Mouse (Mus musculus): ENCODE data around the gene Osbpl9.

The Osbpl9 gene

DNA sequence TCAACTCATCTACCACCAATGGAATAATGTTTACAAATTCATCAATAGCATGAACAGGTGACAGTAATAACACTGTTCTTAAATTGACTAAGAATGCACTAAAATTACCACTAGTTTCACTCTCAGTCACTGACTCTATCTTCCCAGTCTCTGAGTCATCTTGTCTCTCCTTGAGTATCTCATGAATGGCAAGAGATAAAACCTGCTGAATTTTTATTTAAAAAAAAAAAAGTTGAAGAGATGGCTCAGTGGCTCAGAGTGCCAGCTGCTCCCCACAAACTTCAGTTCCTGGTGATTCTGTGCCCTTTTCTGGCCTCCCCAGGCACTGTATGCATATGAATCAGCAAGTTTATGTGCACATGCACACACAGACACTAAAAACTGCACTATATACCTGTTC, 96.8 kb downstream of the Osbpl9 start:
- DNase-seq (ENCODE audit: low read depth, low spot score), result no peak

DNA sequence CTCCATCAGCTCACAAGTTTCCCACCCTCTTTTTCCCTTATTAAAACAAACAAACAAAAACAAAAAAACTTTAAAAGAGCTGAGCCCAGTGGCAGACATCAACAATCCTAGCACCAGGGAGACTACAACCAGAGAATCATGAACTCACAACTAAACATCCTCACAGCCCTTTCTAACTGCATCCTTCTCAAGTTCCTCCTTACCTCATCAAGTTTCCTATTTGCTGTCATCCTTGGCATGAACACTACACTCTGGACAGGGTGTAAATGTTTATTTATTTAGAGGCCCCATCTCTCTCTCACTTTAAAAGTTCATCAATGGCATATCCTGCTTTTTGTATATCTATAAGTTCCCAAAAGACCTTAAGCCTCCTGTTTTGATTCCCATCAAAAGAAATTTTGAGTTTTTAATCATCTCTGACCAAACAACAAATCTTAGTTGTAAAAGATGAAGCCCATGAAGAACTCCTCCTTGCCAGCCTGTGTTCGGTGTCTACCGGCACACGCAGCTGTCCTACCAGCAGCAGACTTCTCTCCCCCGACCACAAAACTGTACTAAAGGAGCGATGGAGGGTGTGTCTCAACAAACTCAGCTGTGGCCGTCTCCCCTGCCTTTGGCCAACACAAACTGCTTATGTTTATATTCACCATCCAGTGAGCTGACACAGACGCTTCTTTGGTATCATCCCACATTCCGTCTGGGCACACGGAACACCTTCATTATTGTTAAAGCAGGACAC, 98.8 kb downstream of the Osbpl9 start:
- no peak for DNase-seq (ENCODE audit: low read depth, low spot score)

DNA sequence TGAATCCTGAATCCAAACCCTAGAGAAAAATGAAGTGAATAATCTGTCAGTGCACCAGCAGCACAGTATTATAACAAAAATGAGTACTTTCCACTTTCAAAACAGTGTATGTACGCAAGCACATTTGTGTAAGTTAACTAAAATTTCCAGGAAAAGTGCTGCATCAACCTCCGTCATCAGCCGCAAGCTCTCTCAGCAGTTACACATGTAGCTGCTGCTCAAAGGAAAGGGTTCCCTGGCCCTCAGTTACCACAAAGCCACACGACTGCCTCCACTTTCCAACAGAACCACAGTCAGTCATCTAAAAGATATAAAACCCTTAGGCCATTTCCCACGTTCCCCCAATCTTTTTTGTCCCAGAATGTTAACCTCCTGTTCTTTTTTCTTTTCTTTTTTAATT, 99.5 kb downstream of the Osbpl9 start:
- no peak for DNase-seq (ENCODE audit: low read depth, low spot score)

DNA sequence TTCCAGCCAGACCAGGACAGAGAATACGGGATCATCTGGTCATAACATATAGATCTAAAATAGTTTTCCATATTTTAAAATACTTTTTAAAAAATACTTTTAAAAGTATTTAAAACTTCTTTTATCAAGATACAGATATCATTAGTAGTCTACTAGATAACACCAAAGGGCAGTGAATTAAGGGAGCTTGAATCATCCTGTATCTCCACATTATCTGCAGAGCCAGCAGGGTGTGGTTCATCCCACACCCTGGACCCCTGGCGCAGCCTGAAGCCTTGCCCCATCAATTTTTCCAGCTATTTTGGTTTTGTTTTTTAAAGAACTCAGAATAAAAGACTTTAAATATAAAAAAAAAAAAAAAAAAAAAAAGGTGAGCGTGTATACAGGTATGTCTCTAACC, 103.2 kb downstream of the Osbpl9 start:
- no peak for DNase-seq (ENCODE audit: low read depth, low spot score)

DNA sequence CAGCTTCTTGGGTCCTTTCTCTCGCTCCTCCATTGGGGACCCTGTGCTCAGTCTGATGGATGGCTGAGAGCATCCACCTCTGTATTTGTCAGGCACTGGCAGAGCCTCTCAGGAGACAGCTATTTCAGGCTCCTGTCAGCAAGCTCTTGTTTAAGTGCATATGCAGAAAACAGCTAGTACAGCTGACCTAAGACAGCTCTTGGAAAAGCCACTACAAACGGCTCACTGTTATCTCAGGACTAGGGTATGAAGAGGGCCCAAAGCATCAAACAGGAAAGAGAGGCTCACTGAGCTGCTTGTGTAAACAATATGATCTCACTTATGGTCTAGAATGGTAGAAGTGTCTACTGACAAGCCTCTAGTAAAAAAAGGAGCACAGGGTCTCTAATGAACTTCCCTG, 107.8 kb downstream of the Osbpl9 start:
- DNase-seq (ENCODE audit: low read depth, low spot score), result no peak

DNA sequence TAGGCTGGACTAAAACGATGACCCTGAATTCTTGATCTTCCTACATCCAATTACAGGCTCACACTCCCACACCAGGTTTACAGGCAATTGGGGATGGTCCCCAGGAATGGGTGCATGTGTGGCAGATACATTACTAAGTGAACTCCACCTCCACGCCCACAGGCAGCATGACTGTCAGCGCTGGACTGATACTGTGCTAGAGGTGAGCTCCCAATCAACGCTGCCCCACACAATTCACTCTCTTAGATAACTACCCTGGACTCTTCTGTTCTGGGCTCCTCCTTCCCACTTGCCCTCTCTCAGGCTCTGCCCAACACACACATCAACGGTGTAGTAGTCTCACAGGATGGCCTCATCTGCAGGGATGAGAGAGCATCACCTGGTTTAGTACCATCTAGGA, 109.7 kb downstream of the Osbpl9 start:
- no peak for DNase-seq (ENCODE audit: low read depth, low spot score)

DNA sequence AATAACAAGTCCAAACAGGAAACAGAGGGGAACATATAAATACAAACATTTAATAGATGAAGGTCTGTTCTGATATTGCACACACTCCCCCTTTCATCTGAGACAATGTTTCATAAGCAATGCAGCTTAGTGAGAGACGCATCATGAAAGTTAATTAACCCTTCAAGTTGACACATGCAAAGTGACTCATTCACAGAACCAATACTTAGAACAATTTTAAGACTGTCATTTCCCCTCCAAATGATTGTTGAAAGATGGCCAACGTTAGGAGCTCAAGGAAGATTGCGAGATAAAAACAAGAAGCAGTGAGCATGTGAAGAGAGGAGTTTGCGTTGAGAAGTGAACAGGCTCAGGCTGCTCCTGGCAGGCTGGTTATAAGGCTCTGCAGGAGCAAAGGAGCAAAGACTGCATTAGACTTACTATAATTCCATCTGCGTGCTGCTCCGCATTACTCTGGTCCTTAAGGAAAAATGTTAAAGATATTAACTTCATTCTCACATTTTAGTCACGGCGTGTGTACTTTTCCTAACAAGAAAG, 110.8 kb downstream of the Osbpl9 start:
- no peak for DNase-seq (ENCODE audit: low read depth, low spot score)

DNA sequence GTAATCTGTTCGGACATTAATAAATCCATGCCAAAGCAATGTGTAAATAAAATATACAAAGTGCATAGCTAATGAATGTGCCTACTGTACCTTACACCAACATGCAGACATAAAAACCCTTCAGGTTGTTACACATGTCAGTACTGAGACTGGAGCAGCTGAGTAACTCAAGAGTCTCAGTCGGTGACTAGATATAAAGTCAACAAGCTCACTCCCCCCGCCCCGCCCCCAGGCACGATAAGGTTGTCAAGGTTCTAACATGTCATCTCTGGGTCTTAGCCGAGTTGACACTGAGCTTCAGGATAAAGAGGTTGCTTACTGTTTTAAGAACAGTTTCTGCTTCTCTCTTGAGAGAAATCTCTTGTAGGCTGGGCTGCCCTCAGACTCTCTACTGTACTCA, 112.1 kb downstream of the Osbpl9 start:
- DNase-seq (ENCODE audit: low read depth, low spot score), result no peak

DNA sequence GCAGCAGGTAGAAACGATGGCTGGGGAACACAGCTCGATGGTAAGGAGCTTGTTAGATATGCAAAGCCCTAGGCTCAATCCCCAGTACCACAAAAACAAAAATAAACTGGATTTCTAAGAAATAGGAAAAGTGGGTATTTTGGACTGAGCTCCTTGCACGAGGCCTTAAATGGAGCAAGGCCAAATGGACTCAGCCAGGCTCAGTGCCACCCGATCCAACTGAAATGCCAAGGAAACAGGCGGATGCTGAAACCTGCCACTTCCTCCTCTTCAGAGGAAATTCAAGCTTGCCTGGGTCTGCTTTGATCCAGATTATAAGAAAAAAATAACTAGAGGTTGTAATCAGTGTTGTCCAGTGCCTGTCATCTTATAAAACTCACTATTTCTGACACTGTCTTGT, 112.9 kb downstream of the Osbpl9 start:
- no peak for DNase-seq (ENCODE audit: low read depth, low spot score)

DNA sequence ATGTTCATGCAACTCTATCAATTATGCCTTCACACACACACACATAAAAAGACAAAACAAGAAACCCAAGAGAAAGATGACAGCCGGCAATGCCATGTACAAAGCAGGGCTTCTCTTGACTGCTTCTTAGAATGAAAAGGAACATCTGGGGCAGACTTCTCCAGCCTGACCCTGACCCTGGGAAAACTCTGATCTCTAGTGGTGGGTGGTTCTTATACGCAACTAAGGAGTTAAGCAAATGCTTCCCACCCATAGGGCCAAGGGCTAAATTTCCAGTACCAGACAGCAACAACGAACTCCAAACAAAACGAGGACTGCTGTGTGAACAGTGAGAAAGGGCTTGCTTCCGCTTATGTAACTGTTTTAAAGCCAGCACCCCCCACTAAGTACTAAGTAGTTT, 122.0 kb downstream of the Osbpl9 start:
- DNase-seq (ENCODE audit: low read depth, low spot score), result no peak

DNA sequence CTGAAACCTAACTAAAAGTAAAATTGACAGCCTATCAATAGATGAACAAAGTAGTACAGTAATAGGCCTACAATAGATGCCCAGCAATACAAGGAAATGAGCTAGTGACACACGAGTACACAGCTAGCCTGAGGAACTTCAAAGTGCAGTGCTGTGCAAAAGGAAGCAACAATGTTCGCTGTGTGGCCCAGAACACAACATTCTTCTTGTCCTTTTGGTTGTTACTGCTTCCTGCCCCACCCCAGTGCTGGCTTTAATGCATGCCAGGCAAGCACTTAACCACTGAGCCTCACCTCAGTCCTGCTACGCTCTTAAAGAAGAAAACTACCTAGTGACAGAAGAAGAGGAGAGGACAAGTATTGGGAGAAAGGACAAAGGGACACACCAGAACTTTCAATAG, 122.4 kb downstream of the Osbpl9 start:
- peak; percentile 45 for DNase-seq (ENCODE audit: low read depth, low spot score)

DNA sequence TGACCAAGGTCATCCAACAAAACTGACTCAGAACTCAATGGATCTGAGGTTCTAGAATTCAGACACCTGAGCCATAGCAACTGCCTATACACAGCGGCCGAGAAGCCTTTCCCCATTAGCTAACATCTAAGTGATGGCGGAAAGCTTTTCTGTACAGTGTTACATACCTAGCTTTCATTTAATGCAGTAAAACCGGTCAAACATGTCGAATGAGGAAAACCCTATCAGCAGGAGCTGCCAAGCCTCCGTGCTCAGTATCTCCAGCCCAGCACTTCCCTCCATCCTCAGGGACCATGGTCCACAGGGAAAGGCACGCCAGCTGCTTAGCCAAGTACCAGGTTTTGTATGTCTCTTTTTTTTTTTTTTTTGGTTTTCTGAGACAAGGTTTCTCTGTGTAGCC, 123.1 kb downstream of the Osbpl9 start:
- no peak for DNase-seq (ENCODE audit: low read depth, low spot score)

DNA sequence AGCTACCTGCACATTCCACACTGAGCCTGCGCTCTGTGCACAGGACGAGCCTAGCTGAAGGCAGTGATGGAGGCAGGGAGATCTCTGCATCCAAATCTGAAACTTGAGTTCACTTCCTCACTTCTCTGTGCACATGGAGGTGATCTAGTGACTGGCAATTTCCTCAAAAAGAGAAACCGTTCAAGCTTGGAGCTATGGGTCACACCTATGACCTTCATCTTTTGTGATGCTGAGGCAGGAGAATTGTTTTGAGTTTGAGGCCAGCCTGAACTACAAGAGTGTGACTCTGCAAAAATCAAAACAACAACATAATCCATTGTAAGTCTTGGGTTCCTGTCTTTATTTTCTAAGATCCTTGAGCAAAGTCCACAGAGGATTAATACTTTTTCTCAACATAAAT, 128.8 kb downstream of the Osbpl9 start:
- DNase-seq (ENCODE audit: low read depth, low spot score), result peak; percentile 89

DNA sequence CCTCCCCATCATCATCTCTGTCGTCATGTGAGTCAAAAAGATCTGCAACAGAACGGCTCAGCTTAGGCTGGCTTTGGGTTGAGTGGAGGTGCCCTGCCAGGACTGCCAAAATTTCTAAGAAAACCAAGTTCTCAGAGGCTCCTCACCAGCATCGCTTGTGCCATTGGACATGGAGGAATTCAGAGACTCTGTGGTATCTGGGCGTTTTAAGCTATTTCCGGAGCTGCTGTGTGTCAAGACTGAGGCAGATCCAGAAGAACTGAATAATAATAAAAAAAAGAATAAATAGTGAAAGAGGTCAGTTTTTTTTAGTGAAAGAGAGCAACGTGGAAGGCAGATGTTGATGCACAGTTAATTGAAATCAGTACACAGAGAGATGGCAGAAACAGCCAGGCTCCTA, 129.2 kb downstream of the Osbpl9 start:
- DNase-seq (ENCODE audit: low read depth, low spot score), result peak; percentile 82

DNA sequence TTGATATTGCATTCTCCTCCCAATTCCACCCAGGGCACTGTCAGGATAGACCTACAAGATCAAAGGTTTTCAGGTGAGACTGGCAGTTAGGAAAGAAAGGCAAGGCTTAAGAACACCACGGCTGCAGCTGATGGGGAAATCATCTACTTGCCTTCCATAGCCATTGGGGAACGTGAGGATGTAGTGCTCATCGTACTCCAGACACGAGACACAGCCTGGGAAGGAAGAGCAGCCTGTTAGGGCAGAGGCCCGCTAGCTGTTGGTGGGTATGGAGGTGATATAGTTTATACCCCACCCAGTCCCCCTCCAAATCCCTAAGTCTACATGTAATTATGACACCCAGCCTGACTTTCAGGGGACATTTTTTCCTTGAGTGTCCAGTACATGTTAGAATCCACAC, 136.4 kb downstream of the Osbpl9 start:
- DNase-seq (ENCODE audit: low read depth, low spot score), result no peak

DNA sequence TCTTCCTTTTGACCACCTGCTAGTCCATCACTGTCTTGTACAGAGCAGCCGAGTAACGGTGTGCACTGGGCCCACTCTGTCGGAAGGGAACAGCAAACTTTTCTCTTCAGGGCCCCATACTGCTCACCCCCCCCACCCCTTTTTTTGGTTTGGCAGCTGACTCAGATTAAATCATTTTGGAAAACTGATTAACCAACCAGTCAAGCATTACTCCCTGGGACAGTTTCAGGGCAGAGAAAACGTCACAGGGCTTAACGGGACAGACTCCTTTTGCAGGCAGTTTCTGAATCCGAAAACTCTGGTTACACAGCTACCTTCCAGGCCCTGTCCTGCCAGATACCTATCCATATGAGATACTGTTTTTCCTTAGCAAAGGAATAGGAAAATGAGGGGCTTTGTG, 137.1 kb downstream of the Osbpl9 start:
- no peak for DNase-seq (ENCODE audit: low read depth, low spot score)

DNA sequence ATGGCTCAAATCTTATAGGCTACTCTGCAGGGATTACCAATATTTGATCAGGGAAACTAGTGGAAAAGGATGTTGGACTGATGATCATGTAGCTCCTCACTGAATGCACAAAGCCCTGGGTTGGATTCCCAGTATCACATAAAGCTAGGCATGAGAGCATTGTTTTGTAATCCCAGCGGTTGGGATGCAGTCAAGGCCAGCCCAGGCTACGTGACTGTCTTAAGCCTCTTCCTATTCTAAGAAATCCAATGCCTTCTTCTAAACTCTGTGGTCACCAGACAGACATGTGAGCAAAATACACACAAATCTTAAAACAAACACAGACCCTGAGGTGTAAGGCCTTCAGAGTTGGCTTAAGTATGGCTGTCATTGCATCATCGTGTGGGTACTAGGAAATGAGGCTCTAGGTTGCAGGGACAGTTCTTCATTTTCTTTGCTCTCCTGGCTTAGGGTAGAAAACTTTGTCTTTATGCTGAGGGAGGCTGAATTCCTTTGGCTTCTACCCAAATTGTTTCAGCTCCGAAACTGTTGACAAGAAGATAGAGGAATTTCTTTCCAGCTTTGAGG, 142.7 kb downstream of the Osbpl9 start:
- no peak for DNase-seq (ENCODE audit: low read depth, low spot score)

DNA sequence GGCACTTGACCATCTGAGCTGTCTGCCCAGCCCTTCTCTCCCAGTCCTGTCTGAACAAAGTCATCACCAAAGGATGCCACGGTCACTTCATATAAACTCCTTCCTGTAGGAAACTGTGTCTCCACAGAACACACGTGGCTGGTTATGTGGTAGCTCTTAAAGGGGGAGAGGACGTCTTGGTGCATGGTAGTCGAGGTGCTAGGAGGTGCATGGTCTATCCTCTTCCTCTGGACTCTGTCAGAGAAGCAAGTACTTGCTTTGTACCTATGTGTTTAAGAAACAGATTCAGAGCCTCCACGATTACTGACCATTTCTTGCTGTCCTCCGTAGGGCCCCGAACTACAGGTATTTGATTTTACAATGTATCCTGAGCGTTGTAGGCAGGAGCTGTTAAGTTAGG, 144.4 kb downstream of the Osbpl9 start:
- DNase-seq (ENCODE audit: low read depth, low spot score), result no peak

DNA sequence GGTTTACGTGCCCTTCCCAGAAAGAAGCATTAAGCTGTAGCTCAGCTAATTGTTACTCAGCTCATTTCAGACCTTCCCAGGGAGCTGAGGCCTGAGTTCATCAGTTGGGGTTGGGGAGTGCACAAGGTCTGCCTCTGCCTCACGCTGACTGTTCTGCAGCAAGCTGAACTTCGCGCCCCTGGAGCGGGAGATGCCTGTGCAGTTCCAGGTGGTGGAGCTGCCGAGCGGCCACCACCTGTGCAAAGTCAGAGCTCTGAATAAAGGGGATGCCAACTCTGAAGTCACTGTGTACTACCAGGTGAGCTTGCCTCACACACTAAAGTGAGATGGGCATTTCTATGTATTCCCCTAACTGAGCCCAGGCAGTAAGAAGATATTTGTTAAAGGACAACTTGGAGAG, 145.7 kb downstream of the Osbpl9 start:
- no peak for DNase-seq (ENCODE audit: low read depth, low spot score)

DNA sequence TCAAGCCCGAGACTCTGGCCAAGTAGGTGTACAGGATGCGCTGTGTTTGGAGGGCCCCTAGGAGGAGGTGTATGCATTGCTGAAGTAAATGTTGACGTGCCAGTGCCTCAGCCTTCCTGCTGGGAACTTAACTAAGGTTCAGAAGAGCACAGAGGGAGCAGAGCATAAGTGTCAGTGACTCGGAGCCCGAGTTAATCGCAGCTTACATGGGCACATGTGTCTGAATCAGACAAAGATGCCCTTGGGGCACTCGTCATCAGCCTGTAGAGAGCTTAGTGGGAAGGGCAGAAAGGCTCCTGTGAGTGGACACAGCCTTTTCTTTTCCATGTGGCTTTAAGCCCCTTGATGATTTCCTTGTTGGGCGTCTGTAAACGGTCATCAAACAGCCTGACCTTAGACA, 148.1 kb downstream of the Osbpl9 start:
- no peak for DNase-seq (ENCODE audit: low read depth, low spot score)

DNA sequence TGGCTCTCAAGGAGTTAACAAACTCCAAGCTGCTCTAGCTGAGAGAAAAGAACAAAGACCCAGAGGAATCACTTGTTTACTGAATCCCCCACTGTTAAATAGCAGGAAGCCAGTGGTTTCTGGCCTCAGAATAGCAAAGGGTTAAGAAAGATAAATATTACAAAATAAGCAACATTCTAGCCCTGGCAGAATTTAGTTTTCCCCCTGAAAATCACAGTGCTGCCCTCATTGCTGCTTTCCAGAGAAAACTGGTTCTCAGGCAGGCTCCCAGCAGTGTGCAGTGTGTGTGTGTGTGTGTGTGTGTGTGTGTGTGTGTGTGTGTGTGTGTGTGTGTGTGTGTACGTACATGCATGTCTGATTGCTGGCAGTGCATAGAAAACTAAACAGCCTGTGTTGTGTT, 149.8 kb downstream of the Osbpl9 start:
- no peak for DNase-seq (ENCODE audit: low read depth, low spot score)

DNA sequence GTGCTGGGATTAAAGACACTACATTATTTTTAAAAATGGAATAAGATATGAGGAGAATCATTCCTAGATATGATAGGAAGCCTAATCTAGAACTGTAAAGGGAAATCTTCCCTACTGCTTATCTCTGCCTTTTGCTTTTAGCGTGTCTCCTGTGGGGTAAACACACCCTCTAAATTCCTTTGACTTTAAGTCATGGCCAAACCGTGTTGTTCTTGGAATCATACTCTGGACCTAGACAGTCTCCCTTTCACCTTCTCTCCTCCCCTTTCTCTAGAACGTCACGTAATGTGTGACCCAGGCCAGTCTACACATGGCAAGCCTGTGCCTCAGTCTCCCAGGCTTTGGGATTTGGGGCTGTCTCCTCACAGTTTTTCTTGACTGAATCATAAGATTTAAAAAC, 153.8 kb downstream of the Osbpl9 start:
- DNase-seq (ENCODE audit: low read depth, low spot score), result no peak

DNA sequence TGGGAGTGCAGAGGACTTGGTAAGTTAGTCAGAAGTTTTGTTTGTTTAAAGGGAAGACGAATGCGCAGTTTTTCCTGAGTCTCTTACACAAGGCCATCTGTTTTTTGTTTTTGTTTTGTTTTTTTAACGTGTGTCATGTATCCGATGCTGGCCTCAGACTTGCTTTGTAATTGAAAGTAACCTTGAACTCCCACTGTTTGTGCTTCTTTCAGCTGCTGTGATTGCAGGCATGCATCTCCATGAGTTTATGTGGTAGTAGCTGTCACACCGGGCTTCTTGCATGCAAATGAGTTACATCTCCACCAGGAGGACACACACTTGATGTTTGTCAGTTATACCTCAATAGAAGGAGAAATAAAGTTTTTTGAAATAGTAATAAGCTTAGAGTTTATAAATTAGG, 158.3 kb downstream of the Osbpl9 start:
- DNase-seq (ENCODE audit: low read depth, low spot score), result peak; percentile 65

DNA sequence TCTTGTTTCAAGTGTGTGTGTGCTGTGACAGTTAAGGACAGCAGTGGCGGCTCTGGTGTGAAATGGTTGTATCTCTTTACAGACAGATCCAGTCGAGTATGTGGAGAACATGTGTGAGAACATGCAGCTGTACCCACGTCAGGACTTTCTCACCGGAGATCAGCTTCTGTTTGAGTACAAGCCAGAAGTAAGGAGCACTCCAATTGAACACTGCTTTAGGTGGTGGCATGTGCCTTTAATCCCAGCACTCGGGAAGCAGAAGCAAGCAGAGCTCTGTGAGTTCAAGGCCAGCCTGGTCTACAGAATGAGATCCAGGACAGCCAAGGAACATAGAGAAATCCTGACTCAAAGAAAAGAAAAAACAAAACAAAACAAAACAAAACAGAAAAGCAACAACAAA, 158.8 kb downstream of the Osbpl9 start:
- DNase-seq (ENCODE audit: low read depth, low spot score), result no peak
